Mouse (Mus musculus) MEL (cell line): ENCODE data around the gene Zc2hc1b.

Experiments used
- POLR2A ChIP-seq, 2 experiments: IDR thresholded peaks; 2 replicates each; pipeline ENCODE4 v1.6.1; 2011 to 2012; ENCODE audit warnings: low read length in 2 of 2, mild to moderate bottlenecking in 2 of 2, control low read depth in 1 of 2, improper control_type of control experiment in 1 of 2, low read depth in 1 of 2, moderate library complexity in 1 of 2; ENCODE audit not compliant: control insufficient read depth in 1 of 2, insufficient read depth in 1 of 2, poor library complexity in 1 of 2
- SIN3A ChIP-seq: IDR thresholded peaks from 2 replicates; pipeline ENCODE4 v1.6.1; 2012; ENCODE audit warnings: low read length, improper control_type of control experiment, inconsistent platforms

GRCm38 (mm10) chr10:13196872-13197507, 19.2 kb upstream of the Zc2hc1b start:
- TF ChIP-seq POLR2A (IDR thresholded peaks at IDR 0.05; ENCODE audit: control insufficient read depth in 1 of 2, insufficient read depth in 1 of 2, low read depth in 1 of 2, low read length in 2 of 2, poor library complexity in 1 of 2) (no peak), SIN3A (no peak)
